Mouse (Mus musculus) frontal cortex, postnatal 36 days (tissue): Measurements from ENCODE around the gene Ptprcap.
"Not testable (repeated sequence)": the region's sequence is repeated elsewhere in the genome, so short reads cannot be mapped to it uniquely, and the experiment has no call there.

Experiments
- DNase-seq, 2 experiments: peaks; one replicate each; pipeline ENCODE4 v3.0.0; 2022; ENCODE audit warnings: low spot score in 2 of 2

Gene Ptprcap

DNA sequence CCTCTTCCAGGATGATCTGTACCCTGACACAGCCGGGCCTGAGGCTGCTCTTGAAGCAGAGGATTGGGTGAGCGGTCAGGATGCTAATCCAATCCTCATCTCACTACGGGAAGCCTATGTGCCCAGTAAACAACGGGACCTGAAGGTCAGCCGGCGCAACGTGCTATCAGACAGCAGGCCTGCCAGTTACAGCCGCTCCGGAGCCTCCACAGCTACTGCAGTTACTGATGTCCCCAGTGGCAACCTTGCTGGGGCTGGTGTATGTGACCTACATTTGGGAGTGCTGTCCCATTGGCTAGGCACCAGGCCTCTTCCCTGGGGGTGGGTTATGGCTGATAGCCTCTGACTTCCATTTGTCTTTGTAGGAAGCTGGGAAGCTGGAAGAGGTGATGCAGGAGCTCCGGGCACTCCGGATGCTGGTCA, at the start of gene Ptprcap:
TSS of gene Ptprcap (plus strand) at position 373 of the 423 bp plus-strand sequence.
- no peak for DNase-seq

GRCm38 (mm10) chr19:4103792-4104191, 49.6 kb upstream of the Ptprcap start:
- DNase-seq, result no peak

GRCm38 (mm10) chr19:4104675-4105194, 48.7 kb upstream of the Ptprcap start:
- no peak for DNase-seq

DNA sequence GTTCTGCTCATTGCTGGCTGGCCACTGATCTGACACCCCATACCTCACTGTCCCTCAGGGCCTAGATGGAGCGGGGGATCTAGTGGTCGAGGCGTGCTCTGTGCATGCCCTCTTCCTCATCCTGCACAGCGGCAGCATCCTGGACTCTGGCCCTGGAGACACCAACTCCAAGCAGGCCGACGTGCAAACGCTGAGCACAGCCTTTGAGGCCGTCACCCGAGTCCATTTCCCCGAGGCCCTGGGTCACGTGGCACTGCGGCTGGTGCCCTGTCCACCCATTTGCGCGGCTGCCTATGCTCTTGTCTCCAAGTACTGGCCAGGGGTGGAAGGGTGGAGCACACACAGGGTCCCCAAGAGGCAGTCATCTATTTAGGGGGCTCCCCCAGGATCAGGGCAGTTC, 46.8 kb upstream of the Ptprcap start:
- no peak for DNase-seq

- DNase-seq, result no peak
These were observed 44.9 kb upstream of the Ptprcap start for GRCm38 (mm10) chr19:4108535-4108934.

DNA sequence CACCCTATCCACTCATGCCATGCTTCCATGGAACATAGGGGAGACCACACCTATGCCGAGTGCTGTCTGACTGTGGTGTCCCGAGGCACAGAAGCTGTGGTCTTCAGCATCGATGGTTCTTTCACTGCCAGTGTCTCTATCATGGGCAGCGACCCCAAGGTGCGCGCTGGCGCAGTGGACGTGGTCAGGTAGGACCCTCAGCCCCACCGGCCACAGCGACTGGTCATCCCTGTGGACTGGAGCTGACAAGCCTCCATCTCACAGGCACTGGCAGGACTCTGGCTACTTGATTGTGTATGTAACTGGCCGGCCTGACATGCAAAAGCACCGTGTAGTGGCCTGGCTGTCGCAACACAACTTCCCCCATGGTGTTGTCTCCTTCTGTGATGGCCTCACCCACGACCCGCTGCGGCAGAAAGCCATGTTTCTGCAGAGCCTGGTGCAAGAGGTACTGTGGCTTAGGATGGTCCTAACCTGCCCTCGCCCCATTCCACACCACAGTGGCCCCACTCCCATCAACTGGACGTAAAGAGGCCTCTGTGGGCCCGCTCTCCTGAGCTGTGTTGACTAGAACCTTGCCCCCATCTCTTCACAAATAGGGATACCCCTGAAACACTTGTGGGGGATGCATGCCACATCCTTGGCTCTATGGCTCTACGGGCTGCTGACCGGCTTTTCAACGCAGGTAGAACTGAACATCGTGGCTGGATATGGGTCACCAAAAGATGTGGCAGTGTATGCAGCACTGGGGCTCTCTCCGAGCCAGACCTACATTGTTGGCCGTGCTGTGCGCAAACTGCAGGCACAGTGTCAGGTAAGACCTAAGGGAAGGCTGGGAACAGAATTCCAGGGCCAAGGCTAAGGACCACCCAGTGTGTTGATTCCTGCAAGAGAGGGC, 41.1 kb upstream of the Ptprcap start:
- no peak for DNase-seq

DNA sequence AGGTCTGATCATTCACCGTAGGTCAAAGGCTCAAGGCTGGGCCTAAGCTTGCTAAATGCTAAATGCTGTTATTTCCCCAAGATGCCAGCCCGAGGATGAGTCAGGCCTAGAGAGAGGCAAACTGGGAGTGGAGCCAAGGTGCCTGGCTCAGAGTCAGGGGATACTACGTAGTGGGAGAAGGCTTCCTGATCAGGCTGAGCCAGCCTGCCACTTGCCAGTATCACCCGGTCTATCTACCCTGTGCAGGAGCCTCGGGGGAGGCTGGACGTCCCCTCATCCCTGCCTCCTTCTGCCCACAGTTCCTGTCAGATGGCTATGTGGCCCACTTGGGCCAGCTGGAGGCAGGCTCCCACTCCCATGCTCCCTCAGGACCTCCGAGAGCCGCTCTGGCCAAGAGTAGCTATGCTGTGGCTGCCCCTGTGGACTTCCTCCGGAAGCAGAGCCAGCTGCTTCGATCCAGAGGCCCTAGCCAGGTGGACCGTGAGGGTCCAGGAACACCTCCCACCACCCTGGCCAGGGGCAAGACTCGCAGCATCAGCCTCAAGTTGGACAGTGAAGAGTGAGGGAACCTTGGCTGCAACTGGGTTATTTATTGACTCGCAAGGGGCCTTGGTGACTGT, 40.1 kb upstream of the Ptprcap start:
- DNase-seq, result peak; percentile 85 to 86

DNA sequence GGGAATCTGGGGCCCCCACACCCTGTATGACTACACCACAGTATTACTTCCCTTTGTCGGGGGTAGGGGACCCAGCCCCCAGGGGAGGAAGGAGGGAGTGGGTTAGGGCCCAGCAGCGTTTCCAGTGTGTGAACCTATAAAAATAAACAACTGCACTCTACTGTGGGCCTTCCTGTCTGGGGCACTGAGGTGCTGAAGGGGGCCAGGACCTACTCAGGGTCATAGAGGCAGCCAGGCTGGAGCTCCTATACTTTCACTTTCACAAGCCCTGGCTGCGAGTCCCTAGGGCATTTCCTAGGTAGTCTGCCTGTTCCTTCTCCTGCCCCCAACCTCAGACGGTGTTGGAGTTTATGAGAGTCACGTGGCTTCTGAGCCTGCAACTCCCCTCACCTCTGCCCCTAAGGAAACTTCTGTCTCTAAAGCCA, 39.6 kb upstream of the Ptprcap start:
- DNase-seq, result no peak

GRCm38 (mm10) chr19:4114551-4114950, 38.9 kb upstream of the Ptprcap start:
- DNase-seq, result no peak

- no peak for DNase-seq
These were observed 38.3 kb upstream of the Ptprcap start for GRCm38 (mm10) chr19:4115144-4115543.

GRCm38 (mm10) chr19:4115816-4116215, 37.6 kb upstream of the Ptprcap start:
- no peak for DNase-seq

GRCm38 (mm10) chr19:4117006-4117405, 36.4 kb upstream of the Ptprcap start:
- DNase-seq, result no peak

GRCm38 (mm10) chr19:4118350-4118749, 35.1 kb upstream of the Ptprcap start:
- no peak for DNase-seq

DNA sequence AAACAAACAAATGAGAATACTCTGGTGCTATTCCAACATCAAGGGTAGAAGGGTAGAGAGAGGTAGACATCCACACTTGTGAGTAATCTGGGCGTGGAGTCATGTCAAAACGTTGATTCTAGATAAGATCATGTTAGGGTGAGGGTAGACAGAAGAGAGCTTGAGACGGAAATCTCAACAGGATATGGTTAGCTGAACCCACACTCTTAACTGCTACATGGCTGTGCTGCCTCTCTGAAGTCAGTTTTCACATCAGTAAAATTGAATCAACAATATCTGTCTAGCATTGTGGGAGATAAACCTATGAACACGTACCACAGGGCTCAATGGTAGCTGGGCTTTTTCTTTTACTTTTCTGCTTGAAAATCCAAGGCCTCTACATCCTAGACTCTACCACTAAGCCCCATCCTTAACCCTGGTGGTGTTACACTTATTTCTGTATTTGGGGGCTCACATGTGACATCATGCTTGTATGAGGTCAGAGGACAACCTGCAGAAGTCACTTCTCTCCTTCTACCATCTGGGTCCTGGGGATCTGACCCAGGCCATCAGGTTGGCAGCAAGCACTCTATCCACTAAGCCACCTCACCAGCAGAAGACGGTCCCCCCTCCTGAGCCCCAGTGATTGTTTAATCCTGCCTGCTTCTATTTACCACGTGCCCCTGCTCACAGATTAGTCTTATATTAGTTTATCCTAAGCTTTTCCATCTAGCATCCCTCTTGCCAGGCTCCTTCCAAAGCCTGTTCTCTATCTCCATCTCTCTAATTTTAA, 33.5 kb upstream of the Ptprcap start:
- DNase-seq, result no peak

DNA sequence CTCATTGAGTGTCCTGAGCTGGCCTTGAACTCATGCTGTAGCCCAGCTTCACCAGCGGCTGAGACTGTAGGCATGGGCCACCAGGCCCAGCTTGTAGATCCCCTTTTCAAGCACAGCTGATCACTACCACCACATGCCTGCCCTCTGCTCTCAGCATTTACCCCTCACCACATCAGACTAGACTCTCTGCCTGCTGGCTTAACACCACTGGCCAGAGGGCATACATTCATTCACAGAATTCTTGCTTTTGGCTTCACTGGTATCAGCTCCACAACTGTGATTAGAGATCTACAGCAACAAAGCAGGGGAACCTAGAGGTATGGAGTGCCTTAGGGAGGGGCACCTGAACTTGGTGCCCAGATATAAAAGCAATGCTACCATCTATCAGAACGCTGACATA, 32.9 kb upstream of the Ptprcap start:
- DNase-seq, result no peak

DNA sequence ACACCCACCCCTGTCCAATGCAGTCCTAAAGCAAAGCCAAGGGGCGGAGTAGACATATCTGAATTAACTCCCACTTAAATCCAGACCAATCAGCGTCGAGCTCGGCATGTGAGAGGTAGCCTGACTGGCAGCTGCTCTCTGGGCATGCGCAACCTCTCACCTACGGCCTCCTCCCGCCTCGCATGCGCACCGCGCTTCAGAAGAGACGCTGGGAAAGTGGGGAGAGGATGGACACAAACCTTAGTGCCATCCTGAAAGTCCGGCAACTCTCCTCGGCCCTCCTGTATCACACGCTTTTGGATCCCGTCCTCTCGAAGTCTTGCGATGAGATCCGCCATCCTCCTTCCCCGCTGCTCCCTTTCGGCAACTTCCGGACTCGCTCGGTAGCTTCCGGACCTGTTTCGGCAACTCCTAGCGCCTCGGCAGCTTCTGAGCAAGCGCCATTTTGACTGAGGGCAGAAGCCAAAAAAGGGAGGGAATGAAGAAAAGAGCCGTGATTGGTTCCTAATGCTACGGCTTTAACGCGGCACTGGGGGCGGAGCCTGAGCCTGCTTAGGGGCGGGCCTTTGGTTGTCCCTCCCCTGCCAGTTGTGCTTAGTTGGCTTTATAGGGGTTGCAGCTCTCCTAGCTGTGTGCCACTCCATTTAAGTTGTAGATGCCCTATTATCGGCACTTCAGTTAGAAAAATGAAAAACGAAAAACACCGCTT, 32.2 kb upstream of the Ptprcap start:
- DNase-seq, result peak; percentile 97 to 98

DNA sequence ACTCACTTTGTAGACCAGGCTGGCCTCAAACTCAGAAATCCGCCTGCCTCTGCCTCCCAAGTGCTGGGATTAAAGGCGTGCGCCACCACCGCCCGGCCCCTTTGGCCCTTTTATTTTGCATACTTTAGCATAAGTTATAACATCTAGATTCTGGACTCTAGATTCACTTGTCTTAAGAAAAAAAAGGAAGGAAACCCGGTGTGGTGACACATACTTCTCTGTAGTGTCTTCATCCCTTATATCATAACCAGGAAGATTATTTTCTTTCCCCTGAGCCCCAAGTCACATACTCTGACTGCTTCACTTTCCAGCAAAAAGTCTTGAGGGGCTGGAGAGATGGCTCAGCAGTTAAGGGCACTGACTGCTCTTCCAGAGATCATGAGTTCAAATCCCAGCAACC, 31.5 kb upstream of the Ptprcap start:
- not testable (repeated sequence) for DNase-seq

- DNase-seq, result no peak
These were observed 30.7 kb upstream of the Ptprcap start for GRCm38 (mm10) chr19:4122411-4123370.

DNA sequence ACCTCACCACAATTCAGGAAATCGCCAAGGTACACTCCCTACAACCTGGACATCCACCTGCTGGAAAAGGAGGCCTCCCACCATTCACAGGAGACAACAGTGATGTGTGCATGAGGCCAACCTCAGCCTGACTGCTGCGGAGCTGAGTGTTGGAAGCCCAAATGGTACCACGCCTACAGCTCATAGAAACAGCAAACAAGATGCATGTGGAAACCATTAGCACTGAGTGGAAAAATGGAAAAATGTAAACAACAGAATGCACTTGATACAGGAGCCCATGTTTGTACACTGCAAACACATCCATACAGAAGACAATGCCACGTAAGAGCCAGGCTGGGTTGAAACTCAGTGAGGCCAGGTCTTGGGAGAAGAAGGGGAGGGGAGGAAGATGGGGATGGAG, 29.0 kb upstream of the Ptprcap start:
- DNase-seq, result no peak

DNA sequence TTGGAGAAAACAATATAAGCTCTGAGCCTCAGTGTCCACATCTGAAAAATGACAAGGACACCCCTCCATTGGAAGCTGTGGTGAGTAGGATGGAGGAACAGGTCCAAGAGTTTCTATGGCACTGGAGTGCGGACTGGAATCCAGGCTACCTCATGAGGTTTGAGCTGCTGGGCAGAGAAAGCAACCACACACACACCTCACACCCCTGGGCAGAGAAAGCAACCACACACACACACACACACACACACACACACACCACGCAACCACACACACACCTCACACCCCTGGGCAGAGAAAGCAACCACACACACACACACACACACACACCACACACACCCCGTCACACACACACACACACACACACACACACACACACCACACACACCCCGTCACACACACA, 28.1 kb upstream of the Ptprcap start:
- peak in 1 of 2 experiments; percentile 43 for DNase-seq
